Mouse (Mus musculus) hindbrain, embryonic 11.5 days (tissue): Measurements from ENCODE around the gene Dync2h1. TPM values are rescaled to one million over a fixed set of nuclear protein-coding genes. Genes with fewer than 3 reads are reported as not detected.
"Not testable (repeated sequence)": the region's sequence is repeated elsewhere in the genome, so short reads cannot be mapped to it uniquely, and the experiment has no call there.

Experiments
- ATAC-seq: fragments of 200-750 bp; cut with Nextera tagmentation; 2 replicates; pipeline ENCODE4 v1.8.0; 2017; ENCODE audit warnings: mild to moderate bottlenecking, moderate TSS enrichment, moderate library complexity; ENCODE audit not compliant: low FRiP score
- DNase-seq: peaks from one replicate; pipeline ENCODE4 v3.0.0-alpha.2; 2015; ENCODE audit warnings: low spot score
- H3K27ac ChIP-seq: fragments of 300-500 bp; sonication (generic); 2 replicates; pipeline ENCODE4 v1.5.1; 2014; ENCODE audit warnings: mild to moderate bottlenecking, low read depth, low read length
- H3K27me3 ChIP-seq: fragments of 300-500 bp; sonication (generic); 2 replicates; pipeline ENCODE4 v1.6.1; 2014; ENCODE audit warnings: mild to moderate bottlenecking, low read length, moderate library complexity, mixed read lengths; ENCODE audit not compliant: control insufficient read depth, insufficient read depth
- H3K36me3 ChIP-seq: fragments of 300-500 bp; sonication (generic); 2 replicates; pipeline ENCODE4 v1.6.1; 2014; ENCODE audit warnings: mild to moderate bottlenecking, low read length, moderate library complexity, mixed read lengths; ENCODE audit not compliant: control insufficient read depth, insufficient read depth
- H3K4me1 ChIP-seq: fragments of 300-500 bp; sonication (generic); replicated peaks from 2 replicates; pipeline ENCODE4 v1.6.1; 2014; ENCODE audit warnings: low read length, mixed read lengths; ENCODE audit not compliant: control insufficient read depth, insufficient read depth
- H3K4me2 ChIP-seq: fragments of 300-500 bp; sonication (generic); replicated peaks from 2 replicates; pipeline ENCODE4 v1.6.1; 2014; ENCODE audit warnings: mild to moderate bottlenecking, low read depth, low read length
- H3K4me3 ChIP-seq: fragments of 300-500 bp; sonication (generic); 2 replicates; pipeline ENCODE4 v1.5.1; 2014; ENCODE audit warnings: low read depth, low read length
- H3K9ac ChIP-seq: fragments of 300-500 bp; sonication (generic); 2 replicates; pipeline ENCODE4 v1.6.1; 2014; ENCODE audit warnings: low read depth, low read length
- H3K9me3 ChIP-seq: fragments of 300-500 bp; sonication (generic); 2 replicates; pipeline ENCODE4 v1.6.1; 2016; ENCODE audit warnings: low read length; ENCODE audit not compliant: control insufficient read depth
- WGBS: fragments of 180-500 bp; shearing (Covaris S2); extraction: QIAGEN DNeasy Blood & Tissue Kit; methylation state at CpG from one replicate; pipeline ENCODE4 v1.1.7; 2014; 5-methylcytosine and 5-hydroxymethylcytosine counted together
- polyA plus RNA-seq: library from polyadenylated mRNA; unstranded; fragments of >200 nt; fragmentation: Nextera tagmentation; extraction: Ambion mirVana; gene quantifications from 2 replicates; pipeline ENCODE4 v1.2.1, GENCODE M21; 2014

Dync2h1 gene
- polyA plus RNA-seq, 1 experiment from 2014 or later = 29.2 TPM

DNA sequence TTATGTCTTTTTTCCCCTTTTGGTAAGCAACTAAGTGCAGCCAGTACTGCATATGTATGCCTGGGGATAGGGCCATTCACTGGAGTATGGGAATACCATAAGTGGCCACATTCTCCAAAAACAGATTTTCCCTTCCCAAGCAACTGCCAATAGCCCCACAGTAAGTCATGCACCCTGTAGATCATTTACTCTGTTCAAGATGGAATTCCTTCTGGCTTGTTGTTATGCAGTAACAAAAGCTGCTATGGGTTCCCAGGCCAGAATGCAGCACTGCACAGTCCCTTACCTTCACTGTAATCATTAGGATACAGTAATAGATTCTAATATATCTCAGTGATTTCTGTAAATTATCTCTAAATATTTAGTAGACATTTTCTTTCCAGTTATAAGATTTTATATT lies 190.0 kb downstream of the Dync2h1 start:
- H3K4me2 ChIP-seq = no peak overlapping the region
- H3K27ac ChIP-seq = no peak overlapping the region
- DNase-seq = no peak
- H3K36me3 ChIP-seq = no peaks in the 10 kb centered on the region
- no peak for ATAC-seq
- no peaks in the 10 kb centered on the region for H3K4me1 ChIP-seq
- no peaks in the 10 kb centered on the region for H3K9me3 ChIP-seq
- H3K9ac ChIP-seq = no peak overlapping the region
- no peak overlapping the region for H3K4me3 ChIP-seq
- H3K27me3 ChIP-seq = no peaks in the 10 kb centered on the region

- no peak overlapping the region for H3K4me2 ChIP-seq
- DNase-seq (no peak), ATAC-seq (no peak)
- 89% methylated on average over 3 of the region's 3 CpGs for WGBS
- H3K4me1 ChIP-seq = no peaks in the 10 kb centered on the region
- H3K9me3 ChIP-seq = no peaks in the 10 kb centered on the region
- H3K27me3 ChIP-seq = no peaks in the 10 kb centered on the region
- H3K9ac ChIP-seq = no peak overlapping the region
- H3K27ac ChIP-seq = no peak overlapping the region
- no peak overlapping the region for H3K4me3 ChIP-seq
- H3K36me3 ChIP-seq = no peaks in the 10 kb centered on the region
Observed at GRCm38 (mm10) chr9:6988893-6989685, 195.2 kb downstream of the Dync2h1 start.

- H3K4me2 ChIP-seq = no peak overlapping the region
- H3K4me3 ChIP-seq = no peak overlapping the region
- no peaks in the 10 kb centered on the region for H3K27me3 ChIP-seq
- no peaks in the 10 kb centered on the region for H3K4me1 ChIP-seq
- 88% methylated on average over 3 of the region's 3 CpGs for WGBS
- no peaks in the 10 kb centered on the region for H3K36me3 ChIP-seq
- DNase-seq (no peak), ATAC-seq (no peak)
- no peak overlapping the region for H3K27ac ChIP-seq
- H3K9ac ChIP-seq = no peak overlapping the region
- H3K9me3 ChIP-seq = no peaks in the 10 kb centered on the region
Observed at GRCm38 (mm10) chr9:6986161-6986560, 198.1 kb downstream of the Dync2h1 start.

GRCm38 (mm10) chr9:6969171-6969570 lies 215.1 kb downstream of the Dync2h1 start:
- Histone ChIP-seq H3K27me3 (no peaks in the 10 kb centered on the region), H3K4me1 (no peaks in the 10 kb centered on the region), H3K4me3 (no peak overlapping the region), H3K36me3 (no peaks in the 10 kb centered on the region), H3K9ac (no peak overlapping the region), H3K27ac (no peak overlapping the region), H3K4me2 (no peak overlapping the region), H3K9me3 (no peaks in the 10 kb centered on the region)
- DNase-seq = no peak
- 70% methylated on average over 2 of the region's 2 CpGs for WGBS
- no peak for ATAC-seq

DNA sequence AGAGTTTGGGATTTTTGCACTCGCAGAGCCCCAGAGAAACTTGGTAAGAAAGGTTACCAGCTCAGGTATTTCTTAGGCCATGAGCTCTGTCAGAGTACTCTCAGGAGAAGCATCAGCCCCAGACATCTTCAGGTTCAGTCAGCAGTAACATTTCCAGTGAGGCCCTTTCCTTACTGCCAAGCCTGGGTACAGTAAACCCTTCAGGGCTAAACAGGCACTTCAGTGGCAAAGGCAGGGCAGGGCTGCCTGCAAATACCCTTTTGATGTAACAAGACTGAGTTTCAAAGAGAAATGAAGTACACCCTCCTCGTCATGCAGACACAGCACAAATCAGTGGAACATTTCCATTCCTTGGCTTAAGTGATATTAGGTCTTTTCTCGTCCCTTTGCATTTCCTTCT lies 219.2 kb downstream of the Dync2h1 start:
- Histone ChIP-seq H3K27me3 (no peaks in the 10 kb centered on the region), H3K9me3 (no peaks in the 10 kb centered on the region), H3K4me1 (no peaks in the 10 kb centered on the region), H3K36me3 (no peaks in the 10 kb centered on the region), H3K9ac (no peak overlapping the region), H3K4me2 (no peak overlapping the region), H3K27ac (no peak overlapping the region), H3K4me3 (no peak overlapping the region)
- WGBS = 85% methylated on average over 3 of the region's 3 CpGs
- ATAC-seq (no peak), DNase-seq (no peak)

- H3K4me3 ChIP-seq = no peak overlapping the region
- H3K4me2 ChIP-seq = no peak overlapping the region
- 81% methylated on average over 2 of the region's 2 CpGs for WGBS
- no peak overlapping the region for H3K27ac ChIP-seq
- H3K27me3 ChIP-seq = no peaks in the 10 kb centered on the region
- no peak overlapping the region for H3K9ac ChIP-seq
- ATAC-seq (no peak), DNase-seq (no peak)
- H3K4me1 ChIP-seq = no peaks in the 10 kb centered on the region
- H3K36me3 ChIP-seq = no peaks in the 10 kb centered on the region
- H3K9me3 ChIP-seq = no peaks in the 10 kb centered on the region
Observed at GRCm38 (mm10) chr9:6958311-6958710, 225.9 kb downstream of the Dync2h1 start.

DNA sequence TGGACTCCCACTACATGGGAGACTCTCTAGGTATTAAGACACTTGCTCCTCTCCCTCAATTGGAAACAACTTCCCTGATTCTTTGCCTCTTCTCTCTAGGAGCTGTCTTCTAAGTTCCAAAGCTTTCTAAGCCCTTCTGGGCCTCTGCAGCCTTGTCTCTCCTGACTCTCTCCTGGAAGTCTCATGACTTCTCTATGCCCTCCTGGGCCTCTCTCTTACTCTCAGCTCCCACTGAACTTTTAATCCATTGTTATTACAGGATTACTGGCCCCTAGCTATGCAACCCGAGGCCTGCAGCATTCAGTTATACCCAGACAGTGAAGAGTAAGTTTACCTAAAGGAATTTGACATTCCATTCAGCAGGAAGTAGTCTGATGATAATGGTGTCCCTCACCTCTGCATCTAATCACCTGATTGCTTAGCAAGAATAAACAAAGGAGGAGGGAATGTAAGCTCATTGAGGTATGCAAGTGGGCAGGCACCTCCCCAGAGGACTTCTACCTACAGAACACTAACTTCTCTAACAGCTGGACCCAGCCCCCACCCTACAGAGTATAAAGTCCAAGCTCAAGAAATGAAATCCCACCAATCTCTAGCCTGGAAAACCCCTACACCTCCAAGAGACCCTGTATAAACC lies 256.7 kb downstream of the Dync2h1 start:
- WGBS = 55% methylated on average over 1 of the region's 1 CpGs
- Histone ChIP-seq H3K4me3 (no peak overlapping the region), H3K4me1 (no peaks in the 10 kb centered on the region), H3K9me3 (no peaks in the 10 kb centered on the region), H3K9ac (no peak overlapping the region), H3K27me3 (no peaks in the 10 kb centered on the region), H3K36me3 (no peaks in the 10 kb centered on the region), H3K4me2 (no peak overlapping the region), H3K27ac (no peak overlapping the region)
- ATAC-seq = no peak
- DNase-seq = no peak

DNA sequence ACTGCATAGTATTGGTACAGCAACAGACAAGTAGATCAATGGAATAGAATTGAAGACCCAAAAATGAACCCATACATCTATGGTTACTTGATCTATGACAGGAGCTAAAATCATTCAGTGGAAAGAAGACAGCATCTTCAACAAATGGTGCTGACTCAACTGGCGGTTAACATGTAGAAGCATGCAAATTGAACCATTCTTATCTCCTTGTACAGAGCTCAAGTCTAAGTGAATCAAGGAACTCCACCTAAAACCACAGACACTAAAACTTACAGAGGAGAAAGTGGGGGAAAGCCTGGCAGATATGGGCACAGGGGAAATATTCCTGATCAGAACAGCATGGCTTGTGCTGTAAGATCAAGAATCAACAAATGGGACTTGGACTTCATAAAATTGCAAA lies 270.8 kb downstream of the Dync2h1 start:
- Histone ChIP-seq H3K27ac (no peak overlapping the region), H3K9ac (no peak overlapping the region), H3K4me1 (no peaks in the 10 kb centered on the region), H3K36me3 (no peaks in the 10 kb centered on the region), H3K9me3 (no peaks in the 10 kb centered on the region), H3K4me2 (no peak overlapping the region), H3K27me3 (no peaks in the 10 kb centered on the region), H3K4me3 (no peak overlapping the region)
- no peak for DNase-seq
- no peak for ATAC-seq
- WGBS = 97% methylated on average over 1 of the region's 1 CpGs

- H3K27ac ChIP-seq, H3K9ac ChIP-seq, H3K27me3 ChIP-seq, H3K4me3 ChIP-seq, H3K4me1 ChIP-seq, H3K4me2 ChIP-seq, DNase-seq, H3K36me3 ChIP-seq, ATAC-seq, H3K9me3 ChIP-seq: not testable (repeated sequence)
- WGBS = 51% methylated on average over 4 of the region's 4 CpGs
Observed at GRCm38 (mm10) chr9:6910537-6910936, 273.7 kb downstream of the Dync2h1 start.
